Mouse (Mus musculus) CD4-positive naive resting alpha-beta T cell, adult 76 days (primary cell): ENCODE data around the gene Pclaf. TPM values are rescaled to one million over a fixed set of nuclear protein-coding genes. Genes with fewer than 3 reads are reported as not detected.

Experiments
- total RNA-seq: library from RNA; stranded (reverse); gene quantifications from one replicate; pipeline ENCODE4 v1.2.4, GENCODE M21; 2023

The Pclaf gene
- 2.1 TPM for total RNA-seq

DNA sequence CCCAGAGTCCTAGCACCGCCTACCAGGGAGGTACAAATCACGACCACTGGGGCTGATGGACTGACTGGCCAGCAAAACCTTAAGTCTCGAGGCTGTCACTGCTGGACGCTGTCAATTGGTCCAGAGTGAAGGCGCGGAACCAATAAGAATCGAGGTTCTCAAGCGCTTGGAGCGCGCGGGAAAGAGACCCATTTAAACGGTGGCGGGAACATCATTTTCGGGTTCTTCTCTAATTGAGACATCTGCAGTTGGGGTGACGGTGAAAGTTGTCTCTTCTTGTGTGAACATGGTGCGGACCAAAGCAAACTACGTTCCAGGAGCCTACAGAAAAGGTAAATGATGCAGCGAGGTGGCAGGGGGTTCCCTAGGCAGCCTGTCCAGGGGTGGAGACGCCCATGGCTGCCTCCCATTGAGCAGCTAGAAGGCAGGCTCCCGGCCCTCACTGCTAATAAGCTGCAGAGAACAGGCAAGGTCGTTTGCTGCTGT is at the start of gene Pclaf:
Gene Pclaf, plus strand, starts transcription at position 95 of the 486 bp plus-strand sequence.

DNA sequence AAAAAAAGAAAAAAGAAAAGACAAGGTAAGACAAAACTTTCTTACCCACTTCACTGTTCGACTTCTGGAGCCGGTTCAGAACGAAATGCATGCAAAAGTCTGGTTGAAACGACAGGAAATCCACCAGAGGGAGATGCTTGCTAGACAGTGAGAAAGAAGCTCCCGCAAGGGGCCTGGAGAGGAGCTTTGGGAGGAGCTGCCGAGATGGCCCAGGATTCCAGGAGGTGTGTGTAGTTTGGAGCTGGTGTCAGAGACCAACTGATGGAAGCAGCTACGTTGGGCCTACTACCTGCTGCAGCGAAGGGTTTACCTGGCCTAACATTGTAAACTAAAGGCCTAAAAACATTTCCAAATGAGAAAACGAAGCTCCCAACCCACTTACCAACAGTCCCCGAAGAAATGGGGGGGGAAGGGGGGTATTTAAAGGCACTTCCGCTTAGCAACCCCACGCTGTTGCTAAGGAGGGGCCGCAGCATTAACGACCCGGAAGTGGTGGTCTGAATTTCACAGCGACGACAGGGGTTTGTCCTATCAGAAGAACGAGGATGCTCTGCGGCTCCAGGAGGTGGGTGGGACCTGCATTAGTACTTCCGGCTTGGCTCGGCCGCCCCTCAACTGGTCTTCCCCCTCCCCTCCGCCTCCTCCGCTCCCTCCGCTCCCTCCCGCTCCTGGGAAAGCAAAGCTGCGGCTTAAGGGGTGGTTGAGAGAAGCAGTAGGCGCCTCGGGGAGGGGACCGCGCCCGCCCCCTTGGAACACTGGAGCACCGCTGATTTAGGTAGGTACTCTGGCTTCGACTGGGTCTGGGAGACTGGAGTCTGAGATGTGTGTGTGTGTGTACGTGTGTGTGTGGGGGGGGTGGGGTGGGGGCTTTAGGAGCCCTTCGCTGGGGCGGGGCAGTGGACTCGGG is 18.6 kb downstream of the Pclaf start, which contains the start of the genes Trip4 and Csnk1g1:
Gene Trip4, minus strand, starts transcription at position 401 of the 907 bp plus-strand sequence.
Gene Csnk1g1, plus strand, starts transcription at position 531 of the 907 bp plus-strand sequence.

Other genes with a start within 250 kb of the Pclaf start
- 23.4 TPM for gene Oaz2, start 222.2 kb upstream of the Pclaf start, total RNA-seq
- 22.3 TPM for gene Zfp609, start 62.7 kb upstream of the Pclaf start, total RNA-seq
- 22.9 TPM for gene Trip4, start 18.6 kb downstream of the Pclaf start, total RNA-seq
- gene Csnk1g1, start 18.7 kb downstream of the Pclaf start, total RNA-seq = 62.1 TPM
- 210 TPM for gene Ppib, start 170.0 kb downstream of the Pclaf start, total RNA-seq
- 1.3 TPM for gene Snx22, start 179.5 kb downstream of the Pclaf start, total RNA-seq
- 73.7 TPM for gene Snx1, start 236.3 kb downstream of the Pclaf start, total RNA-seq
- gene Ciao2a, start 236.4 kb downstream of the Pclaf start, total RNA-seq = 35.9 TPM